Mouse (Mus musculus) midbrain, embryonic 13.5 days (tissue): ENCODE results near the gene Kctd7. TPM values are rescaled to one million over a fixed set of nuclear protein-coding genes. Genes with fewer than 3 reads are reported as not detected.

Source experiments
- ATAC-seq: fragments of 200-750 bp; cut with Nextera tagmentation; 2 replicates; pipeline ENCODE4 v1.8.0; 2017; ENCODE audit warnings: mild to moderate bottlenecking, moderate TSS enrichment, moderate library complexity
- H3K27ac ChIP-seq: fragments of 300-500 bp; sonication (generic); 2 replicates; pipeline ENCODE4 v1.5.1; 2015; ENCODE audit warnings: inconsistent platforms, mild to moderate bottlenecking, moderate library complexity
- H3K27me3 ChIP-seq: fragments of 300-500 bp; sonication (generic); 2 replicates; pipeline ENCODE4 v1.6.1; 2015; ENCODE audit warnings: mild to moderate bottlenecking, inconsistent platforms
- H3K36me3 ChIP-seq: fragments of 300-500 bp; sonication (generic); 2 replicates; pipeline ENCODE4 v1.6.1; 2015; ENCODE audit warnings: mild to moderate bottlenecking, inconsistent platforms
- H3K4me1 ChIP-seq: fragments of 300-500 bp; sonication (generic); replicated peaks from 2 replicates; pipeline ENCODE4 v1.6.1; 2015; ENCODE audit warnings: inconsistent platforms
- H3K4me2 ChIP-seq: fragments of 300-500 bp; sonication (generic); replicated peaks from 2 replicates; pipeline ENCODE4 v1.6.1; 2015; ENCODE audit warnings: moderate library complexity, mild to moderate bottlenecking, inconsistent platforms
- H3K4me3 ChIP-seq: fragments of 300-500 bp; sonication (generic); replicated peaks from 2 replicates; pipeline ENCODE4 v1.5.1; 2015; ENCODE audit warnings: mild to moderate bottlenecking, inconsistent platforms
- H3K9ac ChIP-seq: fragments of 300-500 bp; sonication (generic); replicated peaks from 2 replicates; pipeline ENCODE4 v1.6.1; 2015; ENCODE audit warnings: mild to moderate bottlenecking, inconsistent platforms
- H3K9me3 ChIP-seq: fragments of 300-500 bp; sonication (generic); 2 replicates; pipeline ENCODE4 v1.6.1; 2016; ENCODE audit warnings: mild to moderate bottlenecking, inconsistent platforms
- WGBS: fragments of 180-500 bp; shearing (Covaris S2); methylation state at CpG from one replicate; pipeline ENCODE4 v1.1.7; 2015; 5-methylcytosine and 5-hydroxymethylcytosine counted together
- polyA plus RNA-seq: library from polyadenylated mRNA; unstranded; fragments of >200 nt; fragmentation: Nextera tagmentation; extraction: Ambion mirVana; gene quantifications from 2 replicates; pipeline ENCODE4 v1.2.1, GENCODE M21; 2015

Kctd7 gene
- polyA plus RNA-seq, 1 experiment from 2014 or later = 11.0 TPM

- H3K4me2 ChIP-seq = no peak overlapping the region
- H3K9ac ChIP-seq = no peak overlapping the region
- no peaks in the 10 kb centered on the region for H3K9me3 ChIP-seq
- WGBS = 41% methylated on average over 4 of the region's 4 CpGs
- no peaks in the 10 kb centered on the region for H3K27me3 ChIP-seq
- H3K27ac ChIP-seq = no peak overlapping the region
- no peaks in the 10 kb centered on the region for H3K36me3 ChIP-seq
- peaks cover 21% of the 10 kb centered on the region for H3K4me1 ChIP-seq
- ATAC-seq = no peak
- no peak overlapping the region for H3K4me3 ChIP-seq
These were observed 33.2 kb downstream of the Kctd7 start for GRCm38 (mm10) chr5:130177871-130178270.

- H3K9me3 ChIP-seq = no peaks in the 10 kb centered on the region
- H3K4me1 ChIP-seq = peaks cover 6% of the 10 kb centered on the region; the same call in 1 of the 2 replicates
- no peak overlapping the region for H3K9ac ChIP-seq
- H3K27me3 ChIP-seq = no peaks in the 10 kb centered on the region
- no peak overlapping the region for H3K4me3 ChIP-seq
- WGBS = 71% methylated on average over 7 of the region's 7 CpGs
- no peak for ATAC-seq
- H3K4me2 ChIP-seq = no peak overlapping the region
- H3K27ac ChIP-seq = no peak overlapping the region
- H3K36me3 ChIP-seq = no peaks in the 10 kb centered on the region
These were observed 35.7 kb downstream of the Kctd7 start for GRCm38 (mm10) chr5:130180362-130180761.

GRCm38 (mm10) chr5:130181740-130182540 is 37.3 kb downstream of the Kctd7 start:
- no peak for ATAC-seq
- H3K36me3 ChIP-seq = no peaks in the 10 kb centered on the region
- H3K4me2 ChIP-seq = no peak overlapping the region
- no peaks in the 10 kb centered on the region for H3K27me3 ChIP-seq
- 92% methylated on average over 6 of the region's 6 CpGs for whole genome bisulfite sequencing
- H3K9me3 ChIP-seq = no peaks in the 10 kb centered on the region
- H3K4me3 ChIP-seq = no peak overlapping the region
- H3K4me1 ChIP-seq = peaks cover 10% of the 10 kb centered on the region
- H3K9ac ChIP-seq = no peak overlapping the region
- no peak overlapping the region for H3K27ac ChIP-seq

GRCm38 (mm10) chr5:130182541-130182821 is 37.8 kb downstream of the Kctd7 start:
- no peak overlapping the region for H3K4me2 ChIP-seq
- H3K27ac ChIP-seq = no peak overlapping the region
- no peak overlapping the region for H3K9ac ChIP-seq
- no peaks in the 10 kb centered on the region for H3K27me3 ChIP-seq
- no peak for ATAC-seq
- no peaks in the 10 kb centered on the region for H3K36me3 ChIP-seq
- H3K4me3 ChIP-seq = no peak overlapping the region
- 99% methylated on average over 3 of the region's 3 CpGs for whole genome bisulfite sequencing
- peaks cover 15% of the 10 kb centered on the region for H3K4me1 ChIP-seq
- no peaks in the 10 kb centered on the region for H3K9me3 ChIP-seq

GRCm38 (mm10) chr5:130184193-130184856 is 39.7 kb downstream of the Kctd7 start:
- no peaks in the 10 kb centered on the region for H3K9me3 ChIP-seq
- H3K27me3 ChIP-seq = no peaks in the 10 kb centered on the region
- H3K9ac ChIP-seq = no peak overlapping the region
- H3K27ac ChIP-seq = no peak overlapping the region
- no peak overlapping the region for H3K4me2 ChIP-seq
- no peak for ATAC-seq
- peaks cover 8% of the 10 kb centered on the region; the same call in 1 of the 2 replicates for H3K36me3 ChIP-seq
- H3K4me3 ChIP-seq = no peak overlapping the region
- peaks cover 14% of the 10 kb centered on the region for H3K4me1 ChIP-seq
- WGBS = 91% methylated on average over 9 of the region's 9 CpGs

- Histone ChIP-seq H3K4me1 (peaks cover 14% of the 10 kb centered on the region), H3K9me3 (no peaks in the 10 kb centered on the region), H3K27ac (no peak overlapping the region), H3K36me3 (peaks cover 18% of the 10 kb centered on the region), H3K4me2 (no peak overlapping the region), H3K27me3 (no peaks in the 10 kb centered on the region), H3K9ac (no peak overlapping the region), H3K4me3 (no peak overlapping the region)
- WGBS = 93% methylated on average over 6 of the region's 6 CpGs
- ATAC-seq = no peak
These were observed 40.7 kb downstream of the Kctd7 start for GRCm38 (mm10) chr5:130185312-130185711.

GRCm38 (mm10) chr5:130187383-130187782 is 42.7 kb downstream of the Kctd7 start:
- Histone ChIP-seq H3K9me3 (no peaks in the 10 kb centered on the region), H3K4me2 (no peak overlapping the region), H3K27ac (no peak overlapping the region), H3K27me3 (no peaks in the 10 kb centered on the region), H3K4me1 (peaks cover 12% of the 10 kb centered on the region), H3K9ac (no peak overlapping the region), H3K36me3 (peaks cover 38% of the 10 kb centered on the region), H3K4me3 (no peak overlapping the region)
- ATAC-seq = no peak
- 27% methylated on average over 7 of the region's 7 CpGs for WGBS

GRCm38 (mm10) chr5:130190909-130191308 is 46.2 kb downstream of the Kctd7 start:
- Histone ChIP-seq H3K9ac (no peak overlapping the region), H3K9me3 (no peaks in the 10 kb centered on the region), H3K36me3 (peaks cover 71% of the 10 kb centered on the region), H3K4me3 (no peak overlapping the region), H3K27me3 (no peaks in the 10 kb centered on the region), H3K27ac (no peak overlapping the region), H3K4me1 (peaks cover 12% of the 10 kb centered on the region), H3K4me2 (no peak overlapping the region)
- WGBS = 93% methylated on average over 6 of the region's 6 CpGs
- ATAC-seq = no peak

GRCm38 (mm10) chr5:130191865-130192264 is 47.2 kb downstream of the Kctd7 start:
- Histone ChIP-seq H3K4me2 (no peak overlapping the region), H3K9ac (no peak overlapping the region), H3K4me1 (peaks cover 9% of the 10 kb centered on the region), H3K27me3 (no peaks in the 10 kb centered on the region), H3K9me3 (no peaks in the 10 kb centered on the region), H3K27ac (no peak overlapping the region), H3K4me3 (no peak overlapping the region), H3K36me3 (peaks cover 71% of the 10 kb centered on the region)
- no peak for ATAC-seq
- 94% methylated on average over 6 of the region's 6 CpGs for WGBS

GRCm38 (mm10) chr5:130192356-130192944 is 47.8 kb downstream of the Kctd7 start:
- H3K4me1 ChIP-seq = peaks cover 3% of the 10 kb centered on the region
- H3K9ac ChIP-seq = no peak overlapping the region
- H3K27me3 ChIP-seq = no peaks in the 10 kb centered on the region
- no peak overlapping the region for H3K27ac ChIP-seq
- H3K36me3 ChIP-seq = peaks cover 75% of the 10 kb centered on the region
- no peak overlapping the region for H3K4me3 ChIP-seq
- H3K4me2 ChIP-seq = no peak overlapping the region
- no peak for ATAC-seq
- H3K9me3 ChIP-seq = no peaks in the 10 kb centered on the region
- WGBS = 83% methylated on average over 2 of the region's 2 CpGs

- no peak overlapping the region for H3K4me2 ChIP-seq
- H3K4me3 ChIP-seq = no peak overlapping the region
- WGBS = 93% methylated on average over 3 of the region's 3 CpGs
- no peak overlapping the region for H3K27ac ChIP-seq
- H3K9ac ChIP-seq = no peak overlapping the region
- no peak for ATAC-seq
- H3K4me1 ChIP-seq = no peaks in the 10 kb centered on the region
- no peaks in the 10 kb centered on the region for H3K9me3 ChIP-seq
- H3K27me3 ChIP-seq = no peaks in the 10 kb centered on the region
- H3K36me3 ChIP-seq = peaks cover 84% of the 10 kb centered on the region
These were observed 49.1 kb downstream of the Kctd7 start for GRCm38 (mm10) chr5:130193760-130194159.

GRCm38 (mm10) chr5:130196307-130196706 is 51.6 kb downstream of the Kctd7 start:
- Histone ChIP-seq H3K4me1 (no peaks in the 10 kb centered on the region), H3K27me3 (no peaks in the 10 kb centered on the region), H3K4me3 (no peak overlapping the region), H3K9ac (no peak overlapping the region), H3K9me3 (no peaks in the 10 kb centered on the region), H3K4me2 (no peak overlapping the region), H3K27ac (no peak overlapping the region), H3K36me3 (peaks cover 74% of the 10 kb centered on the region)
- ATAC-seq = no peak
- WGBS = 98% methylated on average over 1 of the region's 1 CpGs
